Mouse (Mus musculus) bone marrow macrophage, adult 2 months (primary cell): ENCODE results near the gene Cep128.

Experiments
- CTCF ChIP-seq: IDR thresholded peaks from 2 replicates; pipeline ENCODE4 v1.5.1; 2012; ENCODE audit warnings: low read depth, mild to moderate bottlenecking, low read length, moderate library complexity
- POLR2A ChIP-seq: IDR thresholded peaks from 2 replicates; pipeline ENCODE4 v1.6.1; 2012; ENCODE audit warnings: mild to moderate bottlenecking, low read depth, low read length, borderline replicate concordance

DNA sequence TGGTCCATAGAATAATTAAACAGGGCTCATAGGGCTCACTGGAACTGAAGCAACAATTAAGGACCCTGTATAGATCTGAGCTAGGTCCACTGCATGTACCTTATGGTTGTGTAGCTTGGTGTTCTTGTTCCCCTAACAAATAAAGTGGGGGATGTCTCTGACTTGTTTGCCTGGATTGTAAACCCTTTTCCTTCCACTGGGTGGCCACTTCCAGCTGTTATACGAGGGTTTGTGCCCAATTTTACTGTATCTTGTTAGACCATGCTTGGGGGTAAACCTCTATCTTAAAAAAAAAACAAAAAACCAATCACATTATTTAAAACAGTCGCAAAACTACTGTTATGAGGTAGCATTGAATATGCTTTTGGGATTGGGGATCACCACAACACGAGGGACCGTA, 402.2 kb downstream of the Cep128 start:
- TF ChIP-seq POLR2A, result no peak
- TF ChIP-seq CTCF, result no peak
